Mouse (Mus musculus) heart, postnatal 0 days (tissue): Measurements from ENCODE around the gene Lzts3.

Experiments used
- CTCF ChIP-seq: IDR thresholded peaks from 2 replicates; pipeline ENCODE4 v1.5.1; 2016; ENCODE audit warnings: antibody characterized with exemption, control low read depth, low read depth
- EP300 ChIP-seq: IDR thresholded peaks from 2 replicates; pipeline ENCODE4 v1.6.1; 2016; ENCODE audit warnings: antibody characterized with exemption, low read depth

DNA sequence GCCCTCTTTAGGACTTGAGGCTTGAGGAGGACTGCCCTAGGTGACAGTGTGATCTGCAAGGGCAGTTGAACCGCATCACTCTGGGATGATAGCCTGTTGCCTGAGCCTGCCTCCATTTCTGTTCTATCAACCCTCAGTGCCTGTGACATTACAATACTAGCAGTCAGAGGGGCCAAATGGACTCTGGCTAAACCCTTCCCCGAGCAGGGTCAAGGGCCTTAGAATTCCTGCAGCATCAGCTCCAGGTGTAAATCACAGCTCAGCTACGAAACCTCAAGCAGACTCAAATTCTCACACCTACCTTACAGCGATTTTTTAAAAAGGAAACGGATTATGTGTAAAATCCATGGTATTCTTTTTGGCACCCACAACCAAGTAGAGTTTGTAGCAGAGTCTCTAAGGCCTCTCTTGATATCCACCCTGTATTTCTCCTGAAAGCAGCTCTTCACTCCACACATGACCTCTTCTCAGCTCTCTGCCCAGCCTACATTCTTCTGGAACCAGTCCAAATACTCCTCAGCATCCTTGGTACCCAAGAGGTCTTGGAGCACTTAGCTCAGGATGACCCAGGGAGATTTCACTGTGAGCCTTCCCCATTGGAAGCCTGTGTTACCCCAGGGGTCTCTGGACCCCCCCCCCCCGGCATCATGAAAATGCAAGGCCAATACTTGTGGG is 1.1 kb downstream of the Lzts3 start:
- TF ChIP-seq EP300 (no peak), CTCF (no peak)
